Mouse (Mus musculus): Measurements from ENCODE around the gene Als2cr12. TPM values are rescaled to one million over a fixed set of nuclear protein-coding genes. Genes with fewer than 3 reads are reported as not detected.
A peak's percentile ranks its signal among the peaks of the same experiment; 100 is the strongest.
"Not testable (repeated sequence)": the region's sequence is repeated elsewhere in the genome, so short reads cannot be mapped to it uniquely, and the experiment has no call there.

Als2cr12 gene
- total RNA-seq, 4 experiments from 2014 or later: not detected

DNA sequence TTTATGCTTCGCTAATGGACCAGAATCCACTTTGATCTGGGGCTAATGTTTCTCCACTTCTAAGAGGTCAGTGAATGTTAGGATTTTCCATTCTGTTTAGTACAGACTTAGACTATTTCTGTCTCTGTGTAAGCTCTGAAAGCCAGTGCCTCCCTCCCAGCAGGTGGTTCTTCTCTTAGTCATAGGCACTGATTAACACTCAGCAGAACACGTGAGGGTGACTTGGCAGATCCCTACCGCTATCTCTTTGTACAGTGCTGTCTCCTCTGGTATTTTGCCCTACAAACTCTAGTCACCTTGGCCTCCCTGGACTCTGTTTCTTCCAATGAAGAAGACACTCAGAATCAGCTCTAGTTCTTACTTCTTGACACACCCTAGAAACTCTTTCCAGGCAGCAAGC lies 81.4 kb downstream of the Als2cr12 start:
- DNase-seq (ENCODE audit: low spot score in 2 of 2): peak in 1 of 2 experiments; percentile 56

DNA sequence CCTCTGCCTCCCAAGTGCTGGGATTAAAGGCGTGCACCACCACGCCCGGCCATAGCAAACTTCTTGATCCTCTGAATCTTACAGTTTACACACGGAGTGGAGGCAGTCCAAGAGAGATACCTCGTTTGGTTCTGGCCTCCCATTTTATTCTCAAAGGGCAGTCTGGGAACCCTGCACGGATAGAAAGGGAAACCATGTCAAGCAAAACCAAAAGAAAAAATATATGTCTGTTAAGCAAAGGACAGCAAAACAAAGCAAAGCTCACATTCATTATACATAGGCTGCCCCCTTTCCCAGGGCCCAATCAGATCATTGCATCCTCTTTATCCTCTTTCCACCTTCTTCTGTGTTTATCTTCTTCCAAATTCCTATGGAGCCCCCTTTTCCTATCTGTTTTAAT lies 82.0 kb downstream of the Als2cr12 start:
- no peak for DNase-seq (ENCODE audit: low spot score in 2 of 2)

DNA sequence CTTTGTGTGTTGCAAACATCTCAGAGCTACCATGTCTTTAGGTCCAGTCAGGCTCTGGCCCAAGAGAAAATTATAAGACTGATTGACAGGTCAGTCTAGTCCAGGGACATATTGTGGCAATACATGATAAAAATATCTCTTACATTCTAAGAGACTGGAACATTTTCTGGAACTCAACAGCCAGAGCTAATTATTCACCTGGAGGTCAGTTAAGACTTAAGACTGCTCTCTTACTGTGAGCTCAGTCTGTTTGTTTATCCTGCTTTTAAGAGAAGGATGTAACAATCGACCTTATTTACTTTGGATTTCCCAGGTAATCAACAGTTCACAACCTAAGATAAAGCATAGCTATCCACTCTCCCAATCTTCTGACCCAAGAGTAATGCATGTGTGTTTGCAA lies 85.2 kb downstream of the Als2cr12 start:
- DNase-seq (ENCODE audit: low spot score in 2 of 2): no peak

DNA sequence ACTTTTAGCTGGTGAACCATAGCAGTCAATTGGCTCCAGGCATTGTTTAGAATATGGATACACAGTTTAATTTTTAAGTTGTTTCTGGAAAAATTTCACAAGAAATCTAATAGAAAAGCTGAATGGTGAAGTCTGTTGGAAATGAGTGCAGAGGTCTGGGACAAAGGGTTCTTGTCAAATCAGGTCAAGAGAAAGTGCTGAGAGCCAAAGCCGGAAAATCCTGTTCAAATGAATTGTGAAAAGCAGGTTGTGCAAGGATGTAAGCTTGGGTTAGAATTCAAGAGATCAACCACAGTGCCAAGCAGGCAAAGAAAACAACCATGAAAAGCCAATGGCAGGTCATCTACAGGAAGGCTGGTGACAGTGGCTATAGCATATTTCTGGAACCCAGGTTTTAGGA lies 85.6 kb downstream of the Als2cr12 start:
- no peak for DNase-seq (ENCODE audit: low spot score in 2 of 2)

DNA sequence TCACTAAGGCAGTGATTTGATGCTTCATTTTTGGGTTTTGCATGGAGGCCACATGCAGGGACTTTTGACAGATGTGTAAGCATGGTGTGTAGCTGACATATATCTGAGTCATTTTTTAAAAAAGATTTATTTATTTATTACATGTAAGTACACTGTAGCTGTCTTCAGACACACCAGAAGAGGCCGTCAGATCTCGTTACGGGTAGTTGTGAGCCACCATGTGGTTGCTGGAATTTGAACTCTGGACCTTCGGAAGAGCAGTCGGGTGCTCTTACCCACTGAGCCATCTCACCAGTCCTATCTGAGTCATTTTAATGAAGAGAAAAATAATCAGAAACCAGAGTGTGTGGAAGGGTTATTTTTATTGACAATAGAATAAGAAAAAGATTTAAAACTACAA lies 86.2 kb downstream of the Als2cr12 start:
- DNase-seq (ENCODE audit: low spot score in 2 of 2): not testable (repeated sequence)

DNA sequence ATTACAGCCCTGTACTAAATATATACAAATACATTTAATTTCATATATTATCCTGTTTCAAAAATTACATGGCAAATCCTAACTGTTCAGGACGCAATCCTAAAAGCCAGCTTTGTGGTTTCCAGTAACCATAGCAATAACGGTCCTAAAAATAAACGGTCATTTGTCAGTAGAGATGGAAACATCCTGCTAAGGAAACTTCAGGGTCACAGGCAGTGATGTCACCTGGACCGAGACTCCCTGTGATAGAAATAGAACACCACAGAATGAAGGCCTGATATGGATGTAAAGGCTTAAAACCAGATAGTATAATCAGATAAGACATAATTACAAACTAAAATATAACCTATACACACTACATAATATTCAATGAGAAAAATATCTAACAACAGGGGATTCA lies 92.1 kb downstream of the Als2cr12 start:
- DNase-seq (ENCODE audit: low spot score in 2 of 2): no peak

DNA sequence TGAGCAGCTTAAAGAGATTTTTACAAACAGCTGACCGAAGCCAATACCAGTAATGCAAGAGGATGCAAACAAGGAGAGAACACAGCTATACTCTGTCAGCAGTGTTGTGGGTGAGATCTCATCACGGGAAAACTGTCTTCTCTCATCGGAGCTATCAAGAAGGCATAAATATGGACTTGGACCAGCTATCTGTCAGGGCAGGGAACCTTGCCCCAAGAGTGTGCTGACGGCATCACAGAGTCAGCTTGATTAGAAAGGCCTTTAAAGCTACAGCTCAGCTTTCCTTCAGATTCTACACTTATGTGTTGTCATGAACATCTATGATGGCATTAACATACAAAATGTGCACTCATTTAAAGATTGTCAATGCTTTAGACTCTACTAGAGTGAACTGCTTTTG lies 93.1 kb downstream of the Als2cr12 start:
- DNase-seq (ENCODE audit: low spot score in 2 of 2): no peak

Other genes with a start within 250 kb of the Als2cr12 start
- gene Orc2, start 190.9 kb downstream of the Als2cr12 start, total RNA-seq (2022): 10 to 100 TPM; 27.0 to 33.9 (median 28.5) TPM
- gene Fam126b, start 109.7 kb downstream of the Als2cr12 start, total RNA-seq (2022): 100 to 1,000 TPM; 110 to 151 (median 133) TPM
- 100 to 1,000 TPM in 2 of 4 experiments, 10 to 100 TPM in 2; 86.4 to 123 (median 101) TPM for gene Ndufb3, start 109.6 kb downstream of the Als2cr12 start, total RNA-seq (2022)
- 10 to 100 TPM; 22.7 to 37.5 (median 25.6) TPM for gene Cflar, start 15.5 kb upstream of the Als2cr12 start, total RNA-seq (2022)
- 1 to 10 TPM; 2.0 to 4.2 (median 3.1) TPM for gene Casp8, start 99.4 kb upstream of the Als2cr12 start, total RNA-seq (2022)

All from left cerebral cortex, adult 8-10 months (tissue).